Mouse (Mus musculus): ENCODE results near the gene Gm7247.
"Not testable (repeated sequence)": the region's sequence is repeated elsewhere in the genome, so short reads cannot be mapped to it uniquely, and the experiment has no call there.

Gene Gm7247

DNA sequence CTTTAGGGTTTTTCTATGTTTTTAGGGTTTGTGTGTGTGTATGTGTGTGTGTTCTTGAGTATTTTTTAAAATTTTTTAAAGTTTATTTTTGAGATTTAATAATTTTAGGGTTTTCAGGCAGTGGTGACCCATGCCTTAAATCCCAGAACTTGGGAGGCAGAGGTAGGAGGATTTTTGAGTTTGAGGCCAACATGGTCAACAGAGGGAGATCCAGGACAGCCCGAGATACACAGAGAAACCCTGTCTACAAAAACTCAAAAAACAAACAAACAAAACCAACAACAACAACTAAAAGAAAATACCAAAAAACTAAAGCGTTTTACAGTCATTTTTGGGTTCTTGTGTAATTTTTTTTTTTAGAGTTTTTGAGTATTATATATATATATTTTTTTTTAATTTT, 134.2 kb downstream of the Gm7247 start:
- in situ Hi-C loops (cut with MboI, MseI) = no loop called here

GRCm38 (mm10) chr14:51496955-51497354, 135.4 kb downstream of the Gm7247 start:
- in situ Hi-C loops (cut with MboI, MseI) = no loop called here

GRCm38 (mm10) chr14:51497958-51498357, 136.4 kb downstream of the Gm7247 start:
- in situ Hi-C loops (cut with MboI, MseI) = no loop called here

GRCm38 (mm10) chr14:51499707-51500275, 138.2 kb downstream of the Gm7247 start:
- in situ Hi-C loops (cut with MboI, MseI) = no loop called here

GRCm38 (mm10) chr14:51500461-51500860, 138.9 kb downstream of the Gm7247 start:
- in situ Hi-C loops (cut with MboI, MseI) = no loop called here

GRCm38 (mm10) chr14:51507416-51507815, 145.9 kb downstream of the Gm7247 start:
- in situ Hi-C loops (cut with MboI, MseI) = no loop called here

GRCm38 (mm10) chr14:51552490-51552889, 190.9 kb downstream of the Gm7247 start, which contains the start of gene Gm5622:
Gene Gm5622, plus strand, starts transcription at chr14:51552790.
- in situ Hi-C loops (cut with MboI, MseI) = no loop called here

DNA sequence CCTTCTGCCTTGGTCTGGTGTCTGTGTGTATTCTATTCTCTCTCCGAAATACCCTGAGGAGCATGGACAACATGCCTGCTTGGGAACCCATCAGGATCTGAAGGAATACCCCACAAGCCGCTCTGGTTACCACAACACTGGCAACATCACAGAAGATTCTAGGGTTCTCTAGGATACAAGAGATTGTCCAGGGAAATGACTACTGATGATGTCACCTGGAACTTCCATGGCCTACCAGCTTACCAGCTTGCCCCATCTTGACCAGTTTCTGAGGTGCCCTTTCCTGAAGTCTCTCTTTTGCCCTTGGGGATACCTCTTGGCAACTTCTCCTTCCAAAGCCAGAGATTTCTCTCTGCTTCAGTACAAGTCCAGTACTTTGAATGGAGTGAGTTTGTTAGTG, 212.4 kb downstream of the Gm7247 start, which contains the start of gene Gm17175:
TSS of gene Gm17175 (minus strand) at position 101 of the 400 bp plus-strand sequence.
- in situ Hi-C loops (cut with MboI, MseI) = not testable (repeated sequence)

DNA sequence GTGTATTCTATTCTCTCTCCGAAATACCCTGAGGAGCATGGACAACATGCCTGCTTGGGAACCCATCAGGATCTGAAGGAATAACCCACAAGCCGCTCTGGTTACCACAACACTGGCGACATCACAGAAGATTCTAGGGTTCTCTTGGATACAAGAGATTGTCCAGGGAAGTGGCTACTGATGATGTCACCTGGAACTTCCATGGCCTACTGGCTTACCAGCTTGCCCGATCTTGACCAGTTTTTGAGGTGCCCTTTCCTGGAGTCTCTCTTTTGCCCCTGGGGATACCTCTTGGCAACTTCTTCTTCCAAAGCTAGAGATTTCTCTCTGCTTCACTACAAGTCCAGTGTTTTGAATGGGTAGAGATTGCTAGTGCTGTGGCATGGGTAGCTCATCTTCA, 230.5 kb downstream of the Gm7247 start, which contains the start of gene Gm17174:
TSS of gene Gm17174 (minus strand) at position 101 of the 400 bp plus-strand sequence.
- in situ Hi-C loops (cut with MboI, MseI) = not testable (repeated sequence)

GRCm38 (mm10) chr14:51611210-51611609, 249.7 kb downstream of the Gm7247 start, which contains the start of gene Gm17078:
Gene Gm17078, minus strand, starts transcription at chr14:51611310.
- in situ Hi-C loops (cut with MboI, MseI) = no loop called here
